Mouse (Mus musculus): ENCODE measurements around the gene St7.

DNA sequence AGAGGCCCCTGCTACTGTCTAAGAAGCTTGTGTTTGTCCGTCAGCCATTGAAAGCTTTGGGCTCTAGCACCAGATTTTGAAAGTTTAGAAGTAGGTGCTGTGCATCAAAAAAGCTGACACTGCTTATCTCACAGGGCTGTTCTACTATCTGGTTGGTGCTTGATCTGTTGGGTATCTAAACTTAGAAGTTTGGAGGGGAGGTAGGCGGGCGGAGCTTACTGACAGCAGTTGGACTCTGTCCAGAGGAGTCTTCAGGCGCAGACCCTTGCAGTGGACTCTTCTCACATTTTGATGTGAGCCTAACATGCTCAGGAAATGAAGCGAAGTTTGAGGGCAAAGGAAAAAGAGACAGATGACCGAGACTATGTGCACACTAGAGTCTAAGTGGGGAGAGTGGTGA lies 48.9 kb downstream of the St7 start:
- no peak for TF ChIP-seq POLR2A (IDR thresholded peaks at IDR 0.05; ENCODE audit: insufficient read length, low read depth)
- no peak for TF ChIP-seq TCF3 (IDR thresholded peaks at IDR 0.05; ENCODE audit: insufficient read length, low read depth)
- no peak for TF ChIP-seq MYOG (IDR thresholded peaks at IDR 0.05; ENCODE audit: control insufficient read depth in 1 of 3, insufficient read depth in 1 of 3, insufficient read length in 2 of 3, low read depth in 2 of 3)
- TF ChIP-seq CEBPB (IDR thresholded peaks at IDR 0.05; ENCODE audit: insufficient read depth, poor library complexity, severe bottlenecking) = no peak
- TF ChIP-seq REST (IDR thresholded peaks at IDR 0.05; ENCODE audit: insufficient read depth, insufficient read length) = no peak
- TF ChIP-seq TCF12 (IDR thresholded peaks at IDR 0.05; ENCODE audit: insufficient read depth, poor library complexity, severe bottlenecking) = no peak
- no peak for TF ChIP-seq E2F4 (IDR thresholded peaks at IDR 0.05; ENCODE audit: insufficient read depth)
- no peak for TF ChIP-seq USF1 (IDR thresholded peaks at IDR 0.05; ENCODE audit: low read depth)
